Mouse (Mus musculus) midbrain, postnatal 0 days (tissue): ENCODE measurements around the gene Agpat1. TPM values are rescaled to one million over a fixed set of nuclear protein-coding genes. Genes with fewer than 3 reads are reported as not detected.

Source experiments
- ATAC-seq: fragments of 200-750 bp; cut with Nextera tagmentation; 2 replicates; pipeline ENCODE4 v1.8.0; 2017; ENCODE audit warnings: moderate number of reproducible peaks, mild to moderate bottlenecking, moderate TSS enrichment, moderate library complexity; ENCODE audit not compliant: low FRiP score
- DNase-seq: peaks from one replicate; pipeline ENCODE4 v3.0.0-alpha.2; 2015; ENCODE audit warnings: low spot score
- H3K27ac ChIP-seq: fragments of 300-500 bp; sonication (generic); 2 replicates; pipeline ENCODE4 v1.5.1; 2014; ENCODE audit warnings: low read depth, mild to moderate bottlenecking, low read length, mixed read lengths
- H3K27me3 ChIP-seq: fragments of 300-500 bp; sonication (generic); 2 replicates; pipeline ENCODE4 v1.6.1; 2014; ENCODE audit warnings: low read length, control low read depth, mixed read lengths; ENCODE audit not compliant: insufficient read depth
- H3K36me3 ChIP-seq: fragments of 300-500 bp; sonication (generic); 2 replicates; pipeline ENCODE4 v1.6.1; 2014; ENCODE audit warnings: low read length, control low read depth, mixed read lengths; ENCODE audit not compliant: insufficient read depth
- H3K4me1 ChIP-seq: fragments of 300-500 bp; sonication (generic); 2 replicates; pipeline ENCODE4 v1.6.1; 2014; ENCODE audit warnings: mild to moderate bottlenecking, control low read depth, antibody characterized with exemption, low read length, mixed read lengths; ENCODE audit not compliant: insufficient read depth
- H3K4me2 ChIP-seq: fragments of 300-500 bp; sonication (generic); 2 replicates; pipeline ENCODE4 v1.6.1; 2014; ENCODE audit warnings: low read depth, mild to moderate bottlenecking, low read length, mixed read lengths; ENCODE audit not compliant: poor library complexity, severe bottlenecking
- H3K4me3 ChIP-seq: fragments of 300-500 bp; sonication (generic); 2 replicates; pipeline ENCODE4 v1.5.1; 2014; ENCODE audit warnings: low read depth, mild to moderate bottlenecking, low read length, moderate library complexity
- H3K9ac ChIP-seq: fragments of 300-500 bp; sonication (generic); replicated peaks from 2 replicates; pipeline ENCODE4 v1.6.1; 2014; ENCODE audit warnings: mild to moderate bottlenecking, low read length, moderate library complexity, mixed read lengths; ENCODE audit not compliant: poor library complexity, severe bottlenecking
- H3K9me3 ChIP-seq: fragments of 300-500 bp; sonication (generic); 2 replicates; pipeline ENCODE4 v1.6.1; 2016; ENCODE audit warnings: low read length, control low read depth
- CTCF ChIP-seq: IDR thresholded peaks from 2 replicates; pipeline ENCODE4 v1.5.1; 2016; ENCODE audit warnings: antibody characterized with exemption, mild to moderate bottlenecking
- WGBS: fragments of 180-500 bp; shearing (Covaris S2); extraction: QIAGEN DNeasy Blood & Tissue Kit; methylation state at CpG from one replicate; pipeline ENCODE4 v1.1.7; 2014; 5-methylcytosine and 5-hydroxymethylcytosine counted together
- polyA plus RNA-seq: library from polyadenylated mRNA; unstranded; fragments of >200 nt; fragmentation: Nextera tagmentation; extraction: Ambion mirVana; gene quantifications from 2 replicates; pipeline ENCODE4 v1.2.1, GENCODE M21; 2015
- total RNA-seq: library from RNA; depleted of rRNA; stranded (reverse); fragments of >200 nt; gene quantifications from 2 replicates; pipeline ENCODE4 v1.2.3, GENCODE M21; 2014; rRNA removed

Agpat1 gene
- total RNA-seq: 265 and 383 TPM in 2 replicates
- 103 and 106 TPM in 2 replicates for polyA plus RNA-seq

GRCm38 (mm10) chr17:34604061-34604508 is at the start of gene Agpat1:
Agpat1 (plus strand) TSS chr17:34604262.
- peak within 1 kb of the TSS; percentile 92 for H3K4me2 ChIP-seq
- TF ChIP-seq CTCF: no peak
- peak within 1 kb of the TSS; percentile 87 for H3K4me3 ChIP-seq
- peaks cover 14% of the 10 kb centered on the region; the same call in 1 of the 2 replicates for H3K4me1 ChIP-seq
- H3K27me3 ChIP-seq: no peaks in the 10 kb centered on the region
- peak within 1 kb of the TSS; percentile 78 for H3K9ac ChIP-seq
- peaks cover 7% of the 10 kb centered on the region; the same call in 1 of the 2 replicates for H3K36me3 ChIP-seq
- H3K27ac ChIP-seq: peak within 1 kb of the TSS; percentile 90
- H3K9me3 ChIP-seq: no peaks in the 10 kb centered on the region
- under 1% methylated on average over 34 of the region's 35 CpGs for whole genome bisulfite sequencing
- DNase-seq: peak; percentile 100
- peak; percentile 90 for ATAC-seq

GRCm38 (mm10) chr17:34555483-34555882 is 48.6 kb upstream of the Agpat1 start:
- no peak overlapping the region for H3K9ac ChIP-seq
- no peaks in the 10 kb centered on the region for H3K36me3 ChIP-seq
- no peak for ATAC-seq
- no peak overlapping the region for H3K27ac ChIP-seq
- TF ChIP-seq CTCF: peak; percentile 87
- no peaks in the 10 kb centered on the region for H3K4me1 ChIP-seq
- no peaks in the 10 kb centered on the region for H3K9me3 ChIP-seq
- no peak overlapping the region for H3K4me2 ChIP-seq
- 0 out of 2 replicates have a peak, but pooled peaks cover 3% of the 10 kb centered on the region for H3K27me3 ChIP-seq
- WGBS: 31% methylated on average over 5 of the region's 5 CpGs
- DNase-seq: peak; percentile 28
- H3K4me3 ChIP-seq: no peak overlapping the region

- H3K9ac ChIP-seq: no peak overlapping the region
- no peak for ATAC-seq
- 0 out of 2 replicates have a peak, but pooled peaks cover 3% of the 10 kb centered on the region for H3K27me3 ChIP-seq
- H3K4me3 ChIP-seq: no peak overlapping the region
- no peak overlapping the region for H3K27ac ChIP-seq
- 88% methylated on average over 8 of the region's 8 CpGs for WGBS
- no peak for DNase-seq
- no peak for TF ChIP-seq CTCF
- H3K9me3 ChIP-seq: no peaks in the 10 kb centered on the region
- H3K36me3 ChIP-seq: no peaks in the 10 kb centered on the region
- no peaks in the 10 kb centered on the region for H3K4me1 ChIP-seq
- no peak overlapping the region for H3K4me2 ChIP-seq
These were observed 47.7 kb upstream of the Agpat1 start for GRCm38 (mm10) chr17:34556406-34556805.

GRCm38 (mm10) chr17:34557411-34557810 is 46.7 kb upstream of the Agpat1 start:
- Histone ChIP-seq H3K4me1 (no peaks in the 10 kb centered on the region), H3K9me3 (no peaks in the 10 kb centered on the region), H3K27me3 (no peaks in the 10 kb centered on the region), H3K27ac (no peak overlapping the region), H3K4me3 (no peak overlapping the region), H3K36me3 (no peaks in the 10 kb centered on the region), H3K4me2 (no peak overlapping the region), H3K9ac (no peak overlapping the region)
- TF ChIP-seq CTCF: no peak
- no peak for DNase-seq
- 81% methylated on average over 11 of the region's 11 CpGs for WGBS
- ATAC-seq: no peak

- Histone ChIP-seq H3K27me3 (no peaks in the 10 kb centered on the region), H3K36me3 (no peaks in the 10 kb centered on the region), H3K4me1 (no peaks in the 10 kb centered on the region), H3K9me3 (no peaks in the 10 kb centered on the region), H3K9ac (no peak overlapping the region), H3K4me2 (no peak overlapping the region), H3K4me3 (no peak overlapping the region), H3K27ac (no peak overlapping the region)
- no peak for TF ChIP-seq CTCF
- 82% methylated on average over 7 of the region's 7 CpGs for WGBS
- no peak for DNase-seq
- ATAC-seq: no peak
These were observed 44.9 kb upstream of the Agpat1 start for GRCm38 (mm10) chr17:34559116-34559515.

- DNase-seq (no peak), ATAC-seq (no peak)
- Histone ChIP-seq H3K27ac (no peak overlapping the region), H3K36me3 (no peaks in the 10 kb centered on the region), H3K9ac (no peak overlapping the region), H3K27me3 (no peaks in the 10 kb centered on the region), H3K9me3 (no peaks in the 10 kb centered on the region), H3K4me1 (no peaks in the 10 kb centered on the region), H3K4me2 (no peak overlapping the region), H3K4me3 (no peak overlapping the region)
- TF ChIP-seq CTCF: no peak
- WGBS: 29% methylated on average over 13 of the region's 15 CpGs
These were observed 44.2 kb upstream of the Agpat1 start for GRCm38 (mm10) chr17:34559895-34560294.
